Mouse (Mus musculus) mouse embryonic stem cell (cell line): ENCODE measurements around the gene Tyw5.

Experiments
- in situ Hi-C, 2 experiments: fragments of 300-500 bp; cut with MboI; formaldehyde crosslinking; loops; 1 replicate in 1 of 2; 3 replicates in 1 of 2; pipeline ENCODE4 v1.14.3; 2019 to 2020; ENCODE audit warnings: low sequenced_read_pairs in 2 of 2, low pct_unique_long_range_greater_than_20kb in 1 of 2, mixed read lengths in 1 of 2; ENCODE audit not compliant: unreplicated experiment in 1 of 2

The Tyw5 gene

DNA sequence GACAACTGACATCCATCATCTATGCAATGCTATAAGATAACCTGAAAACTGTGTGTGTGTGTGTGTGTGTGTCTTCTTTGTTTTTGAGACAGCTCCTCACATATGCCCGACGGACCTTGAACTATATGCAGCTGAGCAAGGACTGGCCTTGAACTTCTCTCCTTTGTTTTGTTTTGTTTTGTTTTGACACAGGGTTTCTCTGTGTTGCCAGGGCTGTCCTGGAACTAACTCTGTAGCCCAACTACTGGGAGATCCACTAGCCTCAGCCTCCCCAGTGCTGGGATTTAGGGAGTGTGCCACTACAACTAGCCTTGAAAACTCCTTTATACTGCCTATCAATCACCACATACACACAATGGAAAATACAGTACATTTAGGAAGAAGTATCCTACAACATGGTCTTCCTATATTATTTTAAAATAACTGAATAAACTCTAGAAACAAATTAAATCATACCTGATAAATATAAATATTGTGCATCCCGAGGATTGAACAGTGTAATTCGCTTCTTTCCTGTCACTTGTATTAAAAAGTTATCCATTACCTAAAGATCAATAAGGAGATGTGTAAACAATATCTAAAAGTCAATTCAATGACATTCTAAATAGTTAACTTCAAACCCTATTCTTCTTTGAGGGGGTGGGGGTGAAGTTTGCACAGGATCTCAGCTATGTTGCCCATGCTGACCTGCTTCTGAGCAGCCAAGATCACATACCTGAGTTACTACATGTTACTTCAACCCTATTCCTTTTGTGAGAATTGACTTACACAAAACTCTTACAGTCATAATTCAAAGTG, 15.7 kb downstream of the Tyw5 start:
- in situ Hi-C loops: no loop called here

DNA sequence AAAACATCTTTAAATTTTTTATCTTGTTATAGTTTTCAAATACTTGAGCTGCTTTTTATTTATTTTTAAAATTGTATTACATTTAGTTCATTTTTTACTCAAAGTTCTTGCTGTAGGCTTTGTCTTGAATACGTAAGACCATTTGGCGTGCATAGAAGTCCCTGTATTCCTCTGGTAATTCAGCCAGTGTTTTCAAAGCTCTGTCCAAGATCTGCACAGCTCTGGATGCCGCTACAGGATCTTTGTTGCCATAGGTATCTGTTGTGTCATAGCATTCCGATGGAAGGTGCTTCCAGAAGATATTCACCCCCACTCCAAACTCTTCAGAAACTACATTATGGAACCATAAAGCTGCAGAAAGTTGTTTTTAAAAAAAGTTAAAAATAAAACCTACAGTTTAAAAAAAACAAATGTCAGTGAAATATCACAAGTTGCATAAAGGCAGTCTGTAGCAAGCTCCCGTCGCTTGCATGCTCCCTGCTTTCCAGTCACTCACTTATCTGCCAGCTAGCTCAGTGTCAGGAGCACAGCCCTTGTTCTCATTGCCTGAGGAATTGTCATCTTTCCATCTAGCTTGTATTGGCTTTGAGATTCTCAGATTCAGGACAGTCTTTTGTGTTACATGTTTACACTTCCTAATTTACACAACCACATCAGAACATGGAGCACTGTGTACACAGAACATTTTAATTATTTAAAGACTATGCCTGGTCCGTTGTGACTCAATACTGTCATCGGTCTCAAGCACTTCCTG, 18.3 kb downstream of the Tyw5 start:
- in situ Hi-C loops: no loop called here

DNA sequence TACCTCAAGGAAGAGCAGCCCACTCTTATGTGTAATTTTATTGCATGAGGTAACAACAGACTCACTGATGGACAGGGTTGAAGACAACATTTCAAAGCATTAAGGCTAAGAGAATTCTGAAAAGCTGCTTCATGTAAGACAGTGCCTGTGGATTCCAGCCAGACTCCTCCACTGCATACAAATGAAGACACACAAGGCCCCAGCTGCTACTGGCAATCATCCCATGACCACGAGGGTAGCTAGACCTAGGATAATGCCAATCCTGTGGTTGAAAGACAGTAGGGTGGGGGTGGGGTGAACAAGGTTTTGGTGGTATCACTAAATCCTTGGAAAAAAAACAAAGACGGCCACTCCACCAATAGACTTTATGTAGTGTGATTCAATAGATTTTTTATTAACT, 19.0 kb downstream of the Tyw5 start:
- in situ Hi-C loops: no loop called here

DNA sequence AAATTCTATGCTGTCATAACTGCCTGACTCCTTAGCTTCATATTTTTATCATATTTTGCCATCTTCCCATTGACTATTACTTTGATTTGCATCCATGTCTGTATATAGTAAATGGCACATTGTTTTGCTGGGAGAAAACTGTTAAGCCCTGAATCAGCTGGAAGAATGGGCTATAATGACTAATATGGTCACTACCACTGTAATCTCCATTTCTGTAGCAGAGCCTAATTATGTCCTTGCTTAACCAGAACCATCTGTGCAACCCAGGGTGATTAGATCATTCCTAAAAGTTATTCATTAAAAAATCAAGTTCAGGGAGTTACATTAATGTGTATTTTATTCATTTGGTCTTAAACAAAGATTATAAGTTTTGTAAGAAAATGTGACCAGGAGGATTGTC, 20.4 kb downstream of the Tyw5 start:
- in situ Hi-C loops: no loop called here

DNA sequence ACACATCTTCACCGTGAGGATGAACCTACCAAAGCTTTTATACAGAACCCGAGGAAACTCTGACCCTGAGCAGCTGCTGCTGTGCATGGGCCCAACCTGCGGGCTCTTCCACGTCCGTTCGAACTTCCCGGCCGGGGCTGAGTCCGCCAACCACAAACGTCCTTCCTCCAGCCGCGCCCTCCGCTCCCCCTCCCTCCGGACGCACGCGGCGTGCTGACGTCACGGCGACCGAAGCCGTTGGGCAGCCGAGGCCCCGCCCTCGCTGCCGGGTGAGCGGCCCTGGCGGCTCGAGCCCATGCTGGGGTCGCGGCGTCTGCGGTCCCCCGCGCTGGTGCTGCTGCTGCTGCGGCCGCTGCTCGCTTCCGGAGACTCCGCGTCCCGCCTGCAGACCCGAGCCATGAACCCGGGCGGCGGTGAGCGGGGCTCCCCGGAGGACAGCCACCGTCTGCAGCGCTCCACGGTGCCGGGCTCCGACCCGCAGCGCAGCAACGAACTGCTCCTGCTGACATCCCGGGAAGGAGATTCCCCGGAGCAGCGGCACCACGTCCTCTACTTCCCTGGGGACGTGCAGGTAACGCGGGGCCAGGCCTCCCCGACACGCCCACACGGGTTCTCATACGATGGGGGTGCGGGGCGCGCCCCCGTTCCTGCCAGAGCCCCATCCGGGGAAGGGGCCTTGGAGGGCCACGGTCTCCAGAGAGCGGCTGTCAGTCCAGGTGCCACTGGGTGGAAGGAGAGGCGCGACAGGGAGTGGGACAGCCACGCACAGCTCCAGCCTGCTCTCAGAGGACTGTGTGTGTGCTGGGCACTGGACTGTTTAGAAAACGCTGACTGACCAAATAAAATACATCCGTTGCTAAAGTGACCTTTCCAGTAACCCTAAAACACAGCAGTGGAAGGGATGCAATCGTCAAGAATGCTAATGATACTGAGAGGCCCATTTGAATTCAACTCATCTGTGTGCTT, 29.2 kb downstream of the Tyw5 start, which contains the start of gene 1700066M21Rik:
Gene 1700066M21Rik, plus strand, starts transcription at position 245 of the 966 bp plus-strand sequence.
- in situ Hi-C loops: no loop called here

DNA sequence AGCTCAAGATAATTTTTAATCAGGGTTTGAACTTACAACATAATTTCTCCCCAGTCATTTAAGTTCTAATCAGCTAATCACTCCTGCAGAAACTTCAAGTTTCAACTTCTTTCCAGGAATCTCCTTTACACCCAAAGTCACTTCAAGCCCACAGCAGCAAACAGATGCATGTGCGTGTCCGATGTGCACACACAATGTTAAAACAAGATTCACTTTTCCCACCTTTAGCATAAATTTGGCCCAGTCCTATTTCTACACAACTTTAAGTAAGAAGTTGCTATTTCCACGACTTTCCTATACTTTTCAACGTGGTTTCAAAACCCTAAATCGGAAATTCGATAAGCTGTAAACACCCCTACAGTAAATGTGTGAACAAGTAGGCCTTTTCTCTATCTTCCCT, 30.1 kb downstream of the Tyw5 start:
- in situ Hi-C loops: no loop called here

DNA sequence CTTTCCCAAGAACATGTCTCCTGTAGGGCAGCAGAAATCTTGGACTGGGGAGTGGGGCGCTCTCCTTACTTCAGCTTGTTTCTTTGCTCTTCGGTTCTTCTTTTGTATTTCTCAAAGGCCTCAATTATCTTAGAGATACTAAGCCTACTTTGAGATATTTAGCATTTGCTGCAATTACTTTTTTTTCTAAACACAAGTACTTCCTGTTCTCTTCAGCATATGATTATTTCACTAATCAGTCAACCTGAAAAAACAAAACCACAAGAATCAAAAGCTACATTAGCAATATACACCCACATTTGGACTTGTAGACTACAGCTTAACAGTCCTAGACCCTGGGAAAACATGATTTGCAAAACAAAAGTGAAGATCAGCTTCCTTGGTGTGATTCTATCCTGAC, 31.6 kb downstream of the Tyw5 start:
- in situ Hi-C loops: no loop called here

DNA sequence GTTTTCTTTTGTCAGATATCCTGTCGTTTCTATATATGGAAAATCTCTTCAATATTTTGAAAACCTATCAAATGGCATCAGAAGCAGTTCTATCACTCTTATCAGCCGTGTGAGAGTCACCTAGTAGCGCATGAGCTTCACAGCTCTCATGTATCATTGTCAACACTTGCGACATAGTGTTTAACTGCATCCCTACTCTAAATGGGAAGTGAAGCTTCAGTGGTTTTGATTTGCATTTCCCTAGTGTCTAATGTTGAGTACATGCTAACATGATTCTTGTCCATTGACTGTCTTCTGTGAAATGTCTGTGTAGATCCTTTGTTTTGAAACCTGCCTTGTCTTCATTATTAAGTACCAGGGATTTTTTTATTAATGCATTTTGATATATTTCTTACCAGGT, 36.5 kb downstream of the Tyw5 start:
- in situ Hi-C loops: no loop called here

DNA sequence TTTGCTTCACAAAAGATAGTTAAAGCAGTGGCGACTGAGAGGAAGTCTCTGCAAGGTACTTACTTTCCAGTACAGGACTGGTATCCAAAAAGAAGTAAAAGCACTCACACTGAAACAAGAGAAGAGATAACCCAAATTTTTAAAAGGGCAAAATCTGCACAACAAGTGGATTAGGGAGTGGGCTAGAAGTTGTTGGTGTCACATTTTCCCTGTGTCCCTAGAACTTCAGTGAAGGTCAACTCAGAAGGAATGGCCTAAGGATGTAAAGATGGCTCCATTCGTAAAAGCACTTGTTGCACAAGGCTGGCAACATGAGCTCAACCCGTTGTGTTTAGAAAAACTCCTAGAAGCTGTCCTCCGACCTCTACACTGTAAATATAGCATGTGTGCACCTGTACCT, 37.8 kb downstream of the Tyw5 start:
- in situ Hi-C loops: no loop called here

DNA sequence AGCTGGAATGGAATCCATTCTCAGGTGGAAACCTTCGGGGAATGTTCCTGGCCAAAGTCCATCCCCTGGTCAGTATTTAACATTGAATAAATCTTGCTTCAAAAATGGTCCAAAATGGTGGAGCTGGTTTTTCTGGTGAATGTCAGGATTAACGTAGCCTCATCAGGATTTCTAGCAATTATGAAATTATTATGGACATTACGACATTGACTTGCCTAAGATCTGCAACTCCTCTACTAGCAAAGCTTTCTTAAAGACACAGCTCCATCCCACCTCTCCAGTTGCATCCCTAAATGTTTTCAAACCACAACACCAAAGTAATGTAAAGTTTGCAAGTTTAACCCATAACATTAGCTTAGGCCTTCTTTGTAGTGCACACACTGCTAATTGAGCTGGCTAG, 39.5 kb downstream of the Tyw5 start:
- in situ Hi-C loops: no loop called here

DNA sequence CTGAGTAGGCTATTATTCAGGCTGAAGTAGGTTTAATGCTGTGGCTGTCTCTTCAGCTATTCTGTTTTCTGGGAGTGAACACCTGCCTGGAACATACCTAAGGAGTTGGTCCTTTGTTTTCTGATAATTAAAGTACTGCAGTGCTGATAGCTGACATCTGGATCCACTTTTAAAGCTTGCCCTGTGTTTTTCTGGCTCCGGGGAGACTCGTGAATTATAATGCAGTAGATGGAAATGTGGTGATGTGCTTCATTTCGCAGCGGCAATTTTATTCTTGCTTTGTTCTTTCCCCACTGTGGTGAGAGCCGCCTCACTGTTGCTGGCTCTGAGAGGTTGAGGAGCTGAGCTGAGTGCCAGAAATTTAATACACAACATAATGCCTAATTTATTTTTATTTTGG, 48.4 kb downstream of the Tyw5 start:
- in situ Hi-C loops: no loop called here

DNA sequence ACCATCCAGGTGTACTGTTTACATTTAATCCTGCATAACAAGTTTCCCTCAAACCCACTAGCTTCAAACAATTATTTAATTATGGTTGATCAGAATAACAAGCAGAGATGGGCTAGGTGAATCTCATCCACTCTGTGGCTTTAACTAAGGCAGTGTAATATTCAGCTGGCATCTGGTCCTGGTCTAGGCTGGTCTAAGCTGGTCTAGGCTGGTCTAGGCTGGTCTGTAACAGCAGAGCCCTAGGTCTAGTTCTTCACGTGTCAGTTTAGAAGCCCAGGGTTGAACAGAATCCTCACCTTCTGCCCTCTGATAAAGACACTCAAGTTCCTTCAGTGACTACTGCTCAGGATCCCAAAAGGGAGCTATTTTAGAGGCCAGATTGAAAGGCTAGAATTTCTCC, 55.0 kb downstream of the Tyw5 start:
- in situ Hi-C loops: no loop called here

DNA sequence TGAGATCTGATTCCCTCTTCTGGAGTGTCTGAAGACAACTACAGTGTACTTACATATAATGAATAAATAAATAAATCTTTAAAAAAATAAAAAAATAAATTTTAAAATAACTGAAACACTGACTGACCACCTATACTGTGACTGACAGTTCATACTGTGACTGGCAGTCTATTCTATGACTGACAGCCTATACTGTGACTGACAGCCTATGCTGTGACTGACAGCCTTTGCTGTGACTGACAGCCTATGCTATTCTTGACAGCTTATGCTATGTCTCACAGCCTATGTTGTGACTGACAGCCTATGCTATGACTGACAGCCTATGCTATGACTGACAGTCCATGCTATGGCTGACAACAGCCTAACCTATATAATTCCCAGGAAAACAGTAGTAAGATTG, 59.4 kb downstream of the Tyw5 start:
- in situ Hi-C loops: no loop called here

DNA sequence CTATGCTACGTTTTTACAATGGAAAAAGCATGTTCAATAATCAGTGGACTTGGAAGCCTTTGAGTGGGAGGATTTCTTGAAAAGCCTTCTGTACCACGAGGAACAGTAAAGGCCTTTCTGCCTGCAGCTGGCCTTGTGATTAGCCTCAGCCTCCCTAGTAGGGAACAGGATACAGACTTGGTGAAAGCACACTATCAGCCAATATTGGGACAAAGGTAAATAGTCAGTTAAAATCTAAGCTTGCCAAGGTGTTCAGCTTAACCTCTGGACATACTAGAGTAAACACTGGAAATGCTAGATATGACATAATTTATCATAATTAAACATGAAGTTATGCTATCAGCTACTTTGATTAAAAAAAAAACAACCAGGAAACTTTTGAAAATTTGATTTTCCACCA, 65.7 kb downstream of the Tyw5 start:
- in situ Hi-C loops: no loop called here

DNA sequence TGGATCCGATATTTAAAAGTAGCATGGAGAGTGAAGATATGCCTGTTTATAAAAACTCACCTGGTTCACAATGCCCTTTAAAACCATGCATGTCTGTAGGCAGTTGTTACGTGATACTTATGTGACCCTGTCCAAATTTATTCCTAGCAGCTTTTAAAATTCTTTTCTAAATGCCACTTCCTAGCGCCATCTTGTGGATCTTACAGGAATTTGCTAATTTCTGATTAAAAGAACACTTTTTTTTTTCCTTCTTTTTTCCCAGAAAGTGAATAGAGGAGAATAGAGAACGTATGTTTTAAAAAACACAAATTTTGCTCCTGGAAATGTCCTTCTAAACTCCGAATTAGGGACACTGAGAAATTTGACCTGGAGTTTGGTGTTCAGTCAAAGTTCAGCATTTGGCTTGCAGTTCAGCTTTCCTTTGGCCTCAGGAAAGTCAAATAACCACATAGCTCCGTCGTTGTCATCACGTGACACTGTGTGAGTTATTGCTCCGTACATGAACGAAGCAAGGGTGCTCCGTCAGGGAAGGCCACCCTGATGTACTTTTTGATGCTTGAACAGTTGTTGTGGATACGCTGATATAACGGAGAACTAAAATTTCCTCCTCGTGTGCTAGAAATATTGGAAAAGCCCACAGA, 67.6 kb downstream of the Tyw5 start:
- in situ Hi-C loops: no loop called here
